Mouse (Mus musculus) forebrain, embryonic 11.5 days (tissue): ENCODE data around the gene Ssbp3. TPM values are rescaled to one million over a fixed set of nuclear protein-coding genes. Genes with fewer than 3 reads are reported as not detected.

Experiments
- ATAC-seq: fragments of 200-750 bp; cut with Nextera tagmentation; replicated peaks from 2 replicates; pipeline ENCODE4 v1.8.0; 2017; ENCODE audit warnings: moderate TSS enrichment; ENCODE audit not compliant: low FRiP score
- DNase-seq: peaks from one replicate; pipeline ENCODE4 v3.0.0-alpha.2; 2017; ENCODE audit warnings: low spot score
- H3K27ac ChIP-seq: fragments of 300-500 bp; sonication (generic); 2 replicates; pipeline ENCODE4 v1.5.1; 2014; ENCODE audit warnings: low read depth, low read length
- H3K27me3 ChIP-seq: fragments of 300-500 bp; sonication (generic); 2 replicates; pipeline ENCODE4 v1.6.1; 2014; ENCODE audit warnings: mild to moderate bottlenecking, low read length, mixed read lengths; ENCODE audit not compliant: control insufficient read depth, insufficient read depth
- H3K36me3 ChIP-seq: fragments of 300-500 bp; sonication (generic); 2 replicates; pipeline ENCODE4 v1.6.1; 2014; ENCODE audit warnings: mild to moderate bottlenecking, low read length, moderate library complexity, mixed read lengths; ENCODE audit not compliant: control insufficient read depth, insufficient read depth
- H3K4me1 ChIP-seq: fragments of 300-500 bp; sonication (generic); replicated peaks from 2 replicates; pipeline ENCODE4 v1.6.1; 2014; ENCODE audit warnings: low read length, mixed read lengths; ENCODE audit not compliant: control insufficient read depth, insufficient read depth
- H3K4me2 ChIP-seq: fragments of 300-500 bp; sonication (generic); 2 replicates; pipeline ENCODE4 v1.6.1; 2014; ENCODE audit warnings: low read depth, mild to moderate bottlenecking, low read length, moderate library complexity, mixed read lengths; ENCODE audit not compliant: severe bottlenecking
- H3K4me3 ChIP-seq: fragments of 300-500 bp; sonication (generic); 2 replicates; pipeline ENCODE4 v1.5.1; 2014; ENCODE audit warnings: low read depth, low read length
- H3K9ac ChIP-seq: fragments of 300-500 bp; sonication (generic); 2 replicates; pipeline ENCODE4 v1.6.1; 2014; ENCODE audit warnings: low read length
- H3K9me3 ChIP-seq: fragments of 300-500 bp; sonication (generic); 2 replicates; pipeline ENCODE4 v1.6.1; 2016; ENCODE audit warnings: low read length, mixed read lengths; ENCODE audit not compliant: control insufficient read depth
- WGBS: fragments of 180-500 bp; shearing (Covaris S2); extraction: QIAGEN DNeasy Blood & Tissue Kit; methylation state at CpG from one replicate; pipeline ENCODE4 v1.1.7; 2014; 5-methylcytosine and 5-hydroxymethylcytosine counted together
- polyA plus RNA-seq: library from polyadenylated mRNA; unstranded; fragments of >200 nt; fragmentation: Nextera tagmentation; extraction: Ambion mirVana; gene quantifications from 2 replicates; pipeline ENCODE4 v1.2.1, GENCODE M21; 2014

Gene Ssbp3
- polyA plus RNA-seq, 1 experiment from 2014 or later, result 135 TPM

- H3K4me1 ChIP-seq, result peaks cover 22% of the 10 kb centered on the region
- no peak overlapping the region for H3K27ac ChIP-seq
- H3K4me3 ChIP-seq, result no peak overlapping the region
- 85% methylated on average over 3 of the region's 3 CpGs for WGBS
- no peaks in the 10 kb centered on the region for H3K9me3 ChIP-seq
- DNase-seq (no peak), ATAC-seq (no peak)
- no peaks in the 10 kb centered on the region for H3K27me3 ChIP-seq
- no peaks in the 10 kb centered on the region for H3K36me3 ChIP-seq
- H3K9ac ChIP-seq, result no peak overlapping the region
- H3K4me2 ChIP-seq, result no peak overlapping the region
These were observed 41.0 kb upstream of the Ssbp3 start for GRCm38 (mm10) chr4:106869539-106869951.

- no peak for DNase-seq
- WGBS, result 89% methylated on average over 2 of the region's 2 CpGs
- H3K9ac ChIP-seq, result no peak overlapping the region
These were observed 39.9 kb upstream of the Ssbp3 start for GRCm38 (mm10) chr4:106870556-106870955.

GRCm38 (mm10) chr4:106874501-106874900 lies 36.0 kb upstream of the Ssbp3 start:
- Histone ChIP-seq H3K36me3 (no peaks in the 10 kb centered on the region), H3K27ac (no peak overlapping the region), H3K4me2 (no peak overlapping the region), H3K4me3 (no peak overlapping the region), H3K4me1 (no peaks in the 10 kb centered on the region), H3K27me3 (no peaks in the 10 kb centered on the region), H3K9me3 (no peaks in the 10 kb centered on the region), H3K9ac (no peak overlapping the region)
- DNase-seq (no peak), ATAC-seq (no peak)
- WGBS, result 92% methylated on average over 7 of the region's 7 CpGs

More at GRCm38 (mm10) chr4:106870556-106870955, 39.9 kb upstream of the Ssbp3 start:
- no peak for ATAC-seq
- no peak overlapping the region for H3K4me3 ChIP-seq
- peaks cover 17% of the 10 kb centered on the region for H3K4me1 ChIP-seq
- H3K36me3 ChIP-seq, result no peaks in the 10 kb centered on the region
- H3K27ac ChIP-seq, result no peak overlapping the region
- H3K27me3 ChIP-seq, result no peaks in the 10 kb centered on the region
- H3K9me3 ChIP-seq, result no peaks in the 10 kb centered on the region
- H3K4me2 ChIP-seq, result no peak overlapping the region

- Histone ChIP-seq H3K4me1 (no peaks in the 10 kb centered on the region), H3K9me3 (no peaks in the 10 kb centered on the region), H3K27ac (no peak overlapping the region), H3K4me3 (no peak overlapping the region), H3K36me3 (no peaks in the 10 kb centered on the region), H3K27me3 (no peaks in the 10 kb centered on the region), H3K4me2 (no peak overlapping the region), H3K9ac (no peak overlapping the region)
- 90% methylated on average over 6 of the region's 6 CpGs for WGBS
- ATAC-seq (no peak), DNase-seq (no peak)
These were observed 29.4 kb upstream of the Ssbp3 start for GRCm38 (mm10) chr4:106881101-106881500.

GRCm38 (mm10) chr4:106883149-106883548 lies 27.4 kb upstream of the Ssbp3 start:
- no peaks in the 10 kb centered on the region for H3K4me1 ChIP-seq
- H3K36me3 ChIP-seq, result no peaks in the 10 kb centered on the region
- DNase-seq (no peak), ATAC-seq (no peak)
- H3K4me3 ChIP-seq, result no peak overlapping the region
- H3K9ac ChIP-seq, result no peak overlapping the region
- 75% methylated on average over 2 of the region's 2 CpGs for WGBS
- no peak overlapping the region for H3K4me2 ChIP-seq
- no peaks in the 10 kb centered on the region for H3K27me3 ChIP-seq
- no peak overlapping the region for H3K27ac ChIP-seq
- H3K9me3 ChIP-seq, result no peaks in the 10 kb centered on the region

- Histone ChIP-seq H3K27ac (no peak overlapping the region), H3K4me1 (no peaks in the 10 kb centered on the region), H3K4me2 (no peak overlapping the region), H3K9ac (no peak overlapping the region), H3K4me3 (no peak overlapping the region), H3K27me3 (no peaks in the 10 kb centered on the region), H3K36me3 (no peaks in the 10 kb centered on the region), H3K9me3 (no peaks in the 10 kb centered on the region)
- ATAC-seq (no peak), DNase-seq (no peak)
- WGBS, result 82% methylated on average over 10 of the region's 10 CpGs
These were observed 24.0 kb upstream of the Ssbp3 start for GRCm38 (mm10) chr4:106886307-106887085.

GRCm38 (mm10) chr4:106896086-106896485 lies 14.4 kb upstream of the Ssbp3 start:
- Histone ChIP-seq H3K4me2 (no peak overlapping the region), H3K4me3 (no peak overlapping the region), H3K27me3 (no peaks in the 10 kb centered on the region), H3K36me3 (no peaks in the 10 kb centered on the region), H3K9me3 (no peaks in the 10 kb centered on the region), H3K9ac (no peak overlapping the region), H3K4me1 (no peaks in the 10 kb centered on the region), H3K27ac (no peak overlapping the region)
- ATAC-seq (no peak), DNase-seq (no peak)
- WGBS, result 89% methylated on average over 8 of the region's 8 CpGs

- H3K9me3 ChIP-seq, result no peaks in the 10 kb centered on the region
- H3K27ac ChIP-seq, result no peak overlapping the region
- no peak overlapping the region for H3K9ac ChIP-seq
- no peak overlapping the region for H3K4me3 ChIP-seq
- H3K36me3 ChIP-seq, result no peaks in the 10 kb centered on the region
- H3K4me1 ChIP-seq, result no peaks in the 10 kb centered on the region
- 73% methylated on average over 5 of the region's 5 CpGs for WGBS
- ATAC-seq, result no peak
- no peak overlapping the region for H3K4me2 ChIP-seq
- H3K27me3 ChIP-seq, result no peaks in the 10 kb centered on the region
- DNase-seq, result no peak
These were observed 11.6 kb upstream of the Ssbp3 start for GRCm38 (mm10) chr4:106898923-106899322.

GRCm38 (mm10) chr4:106899471-106899870 lies 11.0 kb upstream of the Ssbp3 start:
- H3K4me2 ChIP-seq, result no peak overlapping the region
- no peak overlapping the region for H3K27ac ChIP-seq
- no peak overlapping the region for H3K4me3 ChIP-seq
- no peak overlapping the region for H3K9ac ChIP-seq
- no peaks in the 10 kb centered on the region for H3K4me1 ChIP-seq
- no peaks in the 10 kb centered on the region for H3K27me3 ChIP-seq
- DNase-seq (no peak), ATAC-seq (no peak)
- no peaks in the 10 kb centered on the region for H3K36me3 ChIP-seq
- H3K9me3 ChIP-seq, result no peaks in the 10 kb centered on the region
- 78% methylated on average over 3 of the region's 3 CpGs for WGBS
